Mouse (Mus musculus): ENCODE data around the gene Galm. TPM values are rescaled to one million over a fixed set of nuclear protein-coding genes. Genes with fewer than 3 reads are reported as not detected.

Galm gene
- total and polyA plus RNA-seq, 3 experiments: 0.15 TPM; not detected in 2

- DNase-seq (ENCODE audit: low read depth, low spot score): peak; percentile 37
- no peak overlapping the region for H3K27ac ChIP-seq (ENCODE audit: control insufficient read depth, low read depth, low read length)
- no peak overlapping the region for H3K9ac ChIP-seq (ENCODE audit: control insufficient read depth, low read depth, low read length, poor library complexity, severe bottlenecking)
- no peaks in the 10 kb centered on the region; a peak in 1 of 4 replicates for H3K4me1 ChIP-seq (ENCODE audit: control insufficient read depth in 1 of 2, insufficient read depth in 2 of 2, low read length in 2 of 2)
- H3K27me3 ChIP-seq (ENCODE audit: control insufficient read depth in 1 of 2, insufficient read depth in 2 of 2, low read length in 2 of 2): no peaks in the 10 kb centered on the region
- no peak overlapping the region for H3K4me3 ChIP-seq (ENCODE audit: control insufficient read depth in 1 of 2, insufficient read depth in 1 of 2, low read depth in 2 of 2, low read length in 2 of 2)
- TF ChIP-seq USF1 (IDR thresholded peaks at IDR 0.05; ENCODE audit: low read depth, low read length) (no peak), MEF2A (IDR thresholded peaks at IDR 0.05; ENCODE audit: extremely low read depth, insufficient replicate concordance, low read depth, low read length, poor library complexity, severe bottlenecking) (no peak), ELF1 (IDR thresholded peaks at IDR 0.05; ENCODE audit: low read depth, low read length) (no peak), POLR2A (IDR thresholded peaks at IDR 0.05; ENCODE audit: control insufficient read depth in 1 of 2, insufficient read depth in 1 of 2, low read depth in 1 of 2, low read length in 2 of 2, poor library complexity in 1 of 2) (peak in 1 of 2 experiments; percentile 53; a peak in 1 of 4 replicates), CHD2 (IDR thresholded peaks at IDR 0.05; ENCODE audit: low read length) (no peak), MYB (IDR thresholded peaks at IDR 0.05; ENCODE audit: low read depth, low read length) (0 out of 2 replicates have a peak, but pooled peaks have one; percentile 37), POLR2AphosphoS2 (IDR thresholded peaks at IDR 0.05; ENCODE audit: low read length) (peak; percentile 69)
- no peaks in the 10 kb centered on the region for H3K9me3 ChIP-seq (replicated peaks; ENCODE audit: insufficient read depth, low read length)
- H3K36me3 ChIP-seq (ENCODE audit: control insufficient read depth in 1 of 2, insufficient read depth in 2 of 2, low read length in 2 of 2): peaks cover 21 to 33% of the 10 kb centered on the region in 2 experiments
- H3K79me2 ChIP-seq (ENCODE audit: control insufficient read depth, insufficient read depth, low read length, poor library complexity): peaks cover 6% of the 10 kb centered on the region
Observed at GRCm38 (mm10) chr17:80199160-80199778, 72.0 kb downstream of the Galm start.

- Histone ChIP-seq H3K9ac (ENCODE audit: control insufficient read depth, low read depth, low read length, poor library complexity, severe bottlenecking) (peak overlapping the region; percentile 100), H3K4me1 (ENCODE audit: control insufficient read depth in 1 of 2, insufficient read depth in 2 of 2, low read length in 2 of 2) (peaks cover 0 to 10% of the 10 kb centered on the region in 2 experiments; a peak in 3 of 4 replicates), H3K9me3 (replicated peaks; ENCODE audit: insufficient read depth, low read length) (no peaks in the 10 kb centered on the region), H3K79me2 (ENCODE audit: control insufficient read depth, insufficient read depth, low read length, poor library complexity) (peaks cover 30% of the 10 kb centered on the region), H3K4me3 (ENCODE audit: control insufficient read depth in 1 of 2, insufficient read depth in 1 of 2, low read depth in 2 of 2, low read length in 2 of 2) (peak overlapping the region; percentile 62 to 98), H3K36me3 (ENCODE audit: control insufficient read depth in 1 of 2, insufficient read depth in 2 of 2, low read length in 2 of 2) (peaks cover 42 to 48% of the 10 kb centered on the region in 2 experiments), H3K27me3 (ENCODE audit: control insufficient read depth in 1 of 2, insufficient read depth in 2 of 2, low read length in 2 of 2) (no peaks in the 10 kb centered on the region), H3K27ac (ENCODE audit: control insufficient read depth, low read depth, low read length) (peak overlapping the region; percentile 13; the same call in 1 of the 2 replicates)
- TF ChIP-seq CHD1 (IDR thresholded peaks at IDR 0.05; ENCODE audit: low read depth, low read length): 0 out of 2 replicates have a peak, but pooled peaks have one; percentile 43
- TF ChIP-seq SIN3A (IDR thresholded peaks at IDR 0.05; ENCODE audit: low read length): peak; percentile 8; the same call in 1 of the 2 replicates
- TF ChIP-seq NRF1 (IDR thresholded peaks at IDR 0.05; ENCODE audit: insufficient read depth, low read depth, low read length, poor library complexity, severe bottlenecking): no peak
- DNase-seq (ENCODE audit: low read depth, low spot score): peak; percentile 25
Observed at GRCm38 (mm10) chr17:80205657-80206056, 78.4 kb downstream of the Galm start.

- Histone ChIP-seq H3K79me2 (ENCODE audit: control insufficient read depth, insufficient read depth, low read length, poor library complexity) (peaks cover 30% of the 10 kb centered on the region), H3K4me3 (ENCODE audit: control insufficient read depth in 1 of 2, insufficient read depth in 1 of 2, low read depth in 2 of 2, low read length in 2 of 2) (peak overlapping the region; percentile 62 to 98), H3K27ac (ENCODE audit: control insufficient read depth, low read depth, low read length) (peak overlapping the region; percentile 96), H3K4me1 (ENCODE audit: control insufficient read depth in 1 of 2, insufficient read depth in 2 of 2, low read length in 2 of 2) (peaks cover 0 to 10% of the 10 kb centered on the region in 2 experiments; a peak in 3 of 4 replicates), H3K9ac (ENCODE audit: control insufficient read depth, low read depth, low read length, poor library complexity, severe bottlenecking) (peak overlapping the region; percentile 100), H3K36me3 (ENCODE audit: control insufficient read depth in 1 of 2, insufficient read depth in 2 of 2, low read length in 2 of 2) (peaks cover 42% of the 10 kb centered on the region in 2 experiments), H3K9me3 (replicated peaks; ENCODE audit: insufficient read depth, low read length) (no peaks in the 10 kb centered on the region), H3K27me3 (ENCODE audit: control insufficient read depth in 1 of 2, insufficient read depth in 2 of 2, low read length in 2 of 2) (no peaks in the 10 kb centered on the region)
- no peak for DNase-seq (ENCODE audit: low read depth, low spot score)
- TF ChIP-seq USF1 (IDR thresholded peaks at IDR 0.05; ENCODE audit: low read depth, low read length) (no peak), POLR2AphosphoS5 (IDR thresholded peaks at IDR 0.05; ENCODE audit: borderline replicate concordance, low read depth, low read length) (no peak), SIN3A (IDR thresholded peaks at IDR 0.05; ENCODE audit: low read length) (0 out of 2 replicates have a peak, but pooled peaks have one; percentile 48), MAX (IDR thresholded peaks at IDR 0.05; ENCODE audit: low read length) (no peak), JUND (IDR thresholded peaks at IDR 0.05; ENCODE audit: low read depth, low read length) (no peak), MXI1 (IDR thresholded peaks at IDR 0.05; ENCODE audit: low read depth, low read length) (peak; percentile 77; the same call in 1 of the 2 replicates), CHD1 (IDR thresholded peaks at IDR 0.05; ENCODE audit: low read depth, low read length) (peak; percentile 29; the same call in 1 of the 2 replicates), ETS1 (IDR thresholded peaks at IDR 0.05; ENCODE audit: low read depth, low read length) (0 out of 2 replicates have a peak, but pooled peaks have one; percentile 10), SMC3 (IDR thresholded peaks at IDR 0.05; ENCODE audit: low read depth, low read length) (no peak)
Observed at GRCm38 (mm10) chr17:80206301-80206670, 79.0 kb downstream of the Galm start.

Data from MEL (cell line).